Mouse (Mus musculus) T-helper 1 cell (primary cell): ENCODE results near the gene Tshz2.

Source experiments
- in situ Hi-C: fragments of 300-600 bp; cut with MboI, MseI; formaldehyde crosslinking; loops from one replicate; pipeline ENCODE4 v1.15.1; 2025; ENCODE audit warnings: high pct_unique_total_duplicates

Gene Tshz2

GRCm38 (mm10) chr2:170101132-170101531 is 468.3 kb downstream of the Tshz2 start:
- in situ Hi-C loops, result loop anchor here (5.0 kb wide), 1 partner anchor 406 kb away; no protein-coding TSS in a partner anchor

GRCm38 (mm10) chr2:170101932-170102331 is 469.1 kb downstream of the Tshz2 start:
- in situ Hi-C loops, result loop anchor here (5.0 kb wide), 1 partner anchor 405 kb away; no protein-coding TSS in a partner anchor

GRCm38 (mm10) chr2:170103341-170103740 is 470.5 kb downstream of the Tshz2 start:
- in situ Hi-C loops, result loop anchor here (5.0 kb wide), 1 partner anchor 404 kb away; no protein-coding TSS in a partner anchor

- in situ Hi-C loops, result loop anchor here (5.0 kb wide), 1 partner anchor 403 kb away; no protein-coding TSS in a partner anchor
These were observed 471.0 kb downstream of the Tshz2 start for GRCm38 (mm10) chr2:170103852-170104251.

- in situ Hi-C loops, result loop anchor here (5.0 kb wide), 1 partner anchor 403 kb away; no protein-coding TSS in a partner anchor
These were observed 471.6 kb downstream of the Tshz2 start for GRCm38 (mm10) chr2:170104396-170104795.

- in situ Hi-C loops, result no loop called here
These were observed 473.2 kb downstream of the Tshz2 start for GRCm38 (mm10) chr2:170106000-170106399.

- in situ Hi-C loops, result no loop called here
These were observed 475.0 kb downstream of the Tshz2 start for GRCm38 (mm10) chr2:170107791-170108190.

- in situ Hi-C loops, result no loop called here
These were observed 476.7 kb downstream of the Tshz2 start for GRCm38 (mm10) chr2:170109528-170109927.

- in situ Hi-C loops, result loop anchor here (5.0 kb wide), 1 partner anchor 97 kb away; no protein-coding TSS in a partner anchor
These were observed 477.5 kb downstream of the Tshz2 start for GRCm38 (mm10) chr2:170110306-170110705.

- in situ Hi-C loops, result loop anchor here (5.0 kb wide), 1 partner anchor 231 kb away; no protein-coding TSS in a partner anchor
These were observed 484.0 kb downstream of the Tshz2 start for GRCm38 (mm10) chr2:170116704-170117281.

GRCm38 (mm10) chr2:170120139-170121027 is 487.6 kb downstream of the Tshz2 start:
- in situ Hi-C loops, result no loop called here
